Mouse (Mus musculus) thymus, adult 2 months (tissue): ENCODE measurements around the gene Klhdc8a. TPM values are rescaled to one million over a fixed set of nuclear protein-coding genes. Genes with fewer than 3 reads are reported as not detected.
A peak's percentile ranks its signal among the peaks of the same experiment; 100 is the strongest.

ENCODE experiments used
- DNase-seq: peaks from one replicate; pipeline ENCODE4 v3.0.0; 2021
- H3K27ac ChIP-seq: fragments of 200-500 bp; 2 replicates; pipeline ENCODE4 v1.5.1; 2012; ENCODE audit warnings: low read length, control low read depth; ENCODE audit not compliant: control insufficient read depth, insufficient read depth
- H3K27me3 ChIP-seq: fragments of 200-500 bp; 2 replicates; pipeline ENCODE4 v1.6.1; 2012; ENCODE audit warnings: mild to moderate bottlenecking, low read length, moderate library complexity, mixed read lengths; ENCODE audit not compliant: control insufficient read depth, insufficient read depth
- H3K36me3 ChIP-seq: fragments of 200-500 bp; 2 replicates; pipeline ENCODE4 v1.6.1; 2012; ENCODE audit warnings: mild to moderate bottlenecking, low read length, moderate library complexity; ENCODE audit not compliant: control insufficient read depth, insufficient read depth
- H3K4me1 ChIP-seq: fragments of 200-500 bp; replicated peaks from 2 replicates; pipeline ENCODE4 v1.6.1; 2012; ENCODE audit warnings: low read length; ENCODE audit not compliant: control insufficient read depth, insufficient read depth
- H3K4me3 ChIP-seq: fragments of 200-500 bp; 2 replicates; pipeline ENCODE4 v1.5.1; 2012; ENCODE audit warnings: mild to moderate bottlenecking, low read length, control low read depth, moderate library complexity; ENCODE audit not compliant: control insufficient read depth, insufficient read depth
- CTCF ChIP-seq: fragments of 200-500 bp; IDR thresholded peaks from 2 replicates; pipeline ENCODE4 v1.5.1; 2012; ENCODE audit warnings: mild to moderate bottlenecking, control low read depth, low read length, moderate library complexity, borderline replicate concordance; ENCODE audit not compliant: control insufficient read depth, poor library complexity, insufficient read depth; ENCODE audit errors: extremely low read depth
- POLR2A ChIP-seq: fragments of 200-500 bp; IDR thresholded peaks from 2 replicates; pipeline ENCODE4 v1.6.1; 2012; ENCODE audit warnings: mild to moderate bottlenecking, low read length, control low read depth, moderate library complexity; ENCODE audit not compliant: control insufficient read depth, poor library complexity, insufficient read depth; ENCODE audit errors: extremely low read depth
- WGBS: fragments of 180-500 bp; shearing (Covaris S2); methylation state at CpG from one replicate; pipeline ENCODE4 v1.1.7; 2018; 5-methylcytosine and 5-hydroxymethylcytosine counted together
- polyA plus RNA-seq: library from polyadenylated mRNA; depleted of rRNA; stranded (reverse); fragments of >200 nt; gene quantifications from 2 replicates; pipeline ENCODE4 v1.2.3, GENCODE M21; 2012; rRNA removed

The Klhdc8a gene
- polyA plus RNA-seq, 1 experiment = 6.6 TPM

DNA sequence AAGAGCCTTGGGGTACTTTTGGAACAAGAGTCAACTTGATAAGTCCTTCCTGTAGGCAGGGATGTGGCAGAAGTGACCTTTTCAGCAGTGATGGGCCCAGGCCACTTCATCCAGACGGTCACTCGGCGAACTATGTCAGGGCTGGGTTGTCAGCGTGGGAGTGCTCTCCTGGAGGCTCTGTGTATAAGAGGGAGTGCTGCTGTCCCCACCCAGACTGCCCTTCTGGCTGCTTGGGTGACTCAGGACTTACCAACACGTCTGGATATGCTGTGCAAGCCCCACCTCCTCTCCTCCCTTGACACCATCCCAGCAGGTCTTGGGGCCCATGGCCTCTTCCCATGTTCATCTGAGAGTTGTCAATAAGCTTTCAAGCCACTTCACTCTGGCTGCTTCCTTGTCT lies 55.0 kb downstream of the Klhdc8a start:
- Histone ChIP-seq H3K4me3 (no peak overlapping the region), H3K27ac (no peak overlapping the region), H3K4me1 (no peaks in the 10 kb centered on the region), H3K27me3 (no peaks in the 10 kb centered on the region), H3K36me3 (no peaks in the 10 kb centered on the region)
- 79% methylated on average over 5 of the region's 5 CpGs for WGBS
- no peak for DNase-seq
- TF ChIP-seq CTCF (no peak), POLR2A (no peak)

DNA sequence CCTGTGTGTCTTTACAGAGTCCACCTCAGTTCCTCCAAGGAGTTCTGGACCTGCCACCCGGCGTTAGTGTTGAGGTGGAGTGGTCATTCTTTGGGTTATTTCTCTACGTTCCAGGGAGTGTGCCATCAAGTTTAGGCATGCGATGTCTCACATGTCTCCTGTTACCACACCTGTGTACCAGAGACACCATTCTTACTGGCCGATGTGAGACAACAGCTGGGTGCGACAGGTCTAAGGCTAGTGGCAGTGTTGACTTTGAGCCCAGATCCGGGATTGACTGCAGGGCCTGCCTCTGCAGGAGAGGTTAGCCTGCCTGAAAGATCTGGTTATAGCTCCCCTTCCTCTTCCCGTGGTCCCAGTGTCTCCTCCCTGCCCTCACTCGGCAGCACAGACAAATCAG lies 55.8 kb downstream of the Klhdc8a start:
- Histone ChIP-seq H3K4me3 (no peak overlapping the region), H3K4me1 (no peaks in the 10 kb centered on the region), H3K27me3 (no peaks in the 10 kb centered on the region), H3K27ac (no peak overlapping the region), H3K36me3 (no peaks in the 10 kb centered on the region)
- no peak for DNase-seq
- WGBS = 94% methylated on average over 9 of the region's 9 CpGs
- TF ChIP-seq POLR2A = no peak
- TF ChIP-seq CTCF = no peak

DNA sequence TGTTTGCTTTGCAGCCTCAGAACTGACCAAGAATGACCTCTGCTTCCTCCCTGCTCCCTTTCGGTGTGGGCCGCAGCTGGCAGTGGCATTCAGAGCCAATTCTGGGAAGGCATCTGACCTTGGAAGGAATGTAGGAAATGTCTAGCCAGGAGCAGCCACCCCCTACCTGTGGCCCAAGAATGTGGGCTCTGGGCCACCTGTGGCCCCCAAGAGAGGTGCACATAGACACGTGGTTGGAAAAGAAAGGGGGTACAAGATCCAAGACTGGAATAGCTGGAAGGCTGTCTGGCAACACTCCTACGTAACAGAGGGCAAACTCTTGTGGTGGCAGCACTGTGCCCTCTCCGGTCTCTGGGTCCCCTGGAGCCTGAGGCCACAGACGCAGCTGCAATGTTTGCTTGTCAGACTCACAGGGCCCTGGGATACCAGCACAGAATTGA lies 56.8 kb downstream of the Klhdc8a start:
- no peak overlapping the region for H3K4me3 ChIP-seq
- H3K4me1 ChIP-seq = no peaks in the 10 kb centered on the region
- no peaks in the 10 kb centered on the region for H3K27me3 ChIP-seq
- TF ChIP-seq CTCF = no peak
- no peak for TF ChIP-seq POLR2A
- WGBS = 92% methylated on average over 6 of the region's 6 CpGs
- H3K36me3 ChIP-seq = no peaks in the 10 kb centered on the region
- no peak for DNase-seq
- no peak overlapping the region for H3K27ac ChIP-seq

DNA sequence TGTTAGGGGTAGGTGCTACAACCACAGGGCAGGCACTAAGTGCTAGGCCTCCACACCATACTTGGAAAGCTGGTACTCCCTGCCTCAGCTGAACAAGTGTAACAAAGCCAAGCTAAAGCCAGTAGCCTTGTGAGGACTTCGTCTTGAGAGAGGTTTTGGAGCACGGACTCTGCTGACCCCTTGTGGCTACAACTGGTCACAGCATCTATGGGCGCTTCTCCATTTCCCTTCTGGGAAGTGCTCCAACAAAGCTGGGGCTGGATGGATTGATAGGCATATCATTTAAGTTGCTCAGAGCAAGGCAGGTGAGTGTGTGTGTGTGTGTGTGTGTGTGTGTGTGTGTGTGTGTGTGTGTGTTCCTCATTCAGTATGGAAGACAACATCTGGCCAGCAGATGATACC lies 57.4 kb downstream of the Klhdc8a start:
- peak; percentile 77 for DNase-seq
- Histone ChIP-seq H3K4me3 (no peak overlapping the region), H3K4me1 (no peaks in the 10 kb centered on the region), H3K27ac (no peak overlapping the region), H3K27me3 (no peaks in the 10 kb centered on the region), H3K36me3 (no peaks in the 10 kb centered on the region)
- no peak for TF ChIP-seq POLR2A
- TF ChIP-seq CTCF = peak; percentile 80; the same call in 1 of the 2 replicates
- WGBS = 3% methylated on average over 3 of the region's 3 CpGs

DNA sequence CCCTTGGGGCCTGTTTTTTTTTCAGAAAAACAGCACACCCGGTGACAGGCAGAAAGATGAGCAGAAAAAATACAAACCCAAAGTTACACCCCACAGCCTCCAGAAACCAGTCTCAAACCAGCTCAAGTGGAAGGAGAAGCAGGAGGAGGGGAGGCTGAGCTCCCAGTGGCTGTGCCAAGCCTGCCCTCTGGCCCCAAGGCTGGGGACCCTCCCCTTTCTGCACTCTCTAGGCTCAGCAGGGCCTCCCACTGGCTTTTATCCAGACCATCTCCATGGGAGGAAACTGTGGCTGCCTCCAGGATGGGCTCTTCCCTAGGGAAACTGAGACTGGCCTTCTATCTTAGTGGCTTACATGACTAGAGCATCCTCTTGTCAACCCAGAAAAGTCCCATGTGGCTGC lies 58.4 kb downstream of the Klhdc8a start:
- Histone ChIP-seq H3K4me1 (no peaks in the 10 kb centered on the region), H3K27me3 (no peaks in the 10 kb centered on the region), H3K4me3 (no peak overlapping the region), H3K36me3 (no peaks in the 10 kb centered on the region), H3K27ac (no peak overlapping the region)
- 86% methylated on average over 1 of the region's 1 CpGs for WGBS
- DNase-seq = no peak
- no peak for TF ChIP-seq POLR2A
- TF ChIP-seq CTCF = no peak

Other genes with a start within 250 kb of the Klhdc8a start
- 5.6 and 5.8 TPM in 2 replicates for gene Mfsd4a, start 230.6 kb upstream of the Klhdc8a start, polyA plus RNA-seq
- gene Cdk18, start 158.9 kb upstream of the Klhdc8a start, polyA plus RNA-seq = 7.6 and 8.6 TPM in 2 replicates
- not detected in 2 replicates for gene Lemd1, start 107.2 kb upstream of the Klhdc8a start, polyA plus RNA-seq
- 0.03 TPM in 1 of 2 replicates, not detected in the other for gene AC124108.1, start 107.2 kb upstream of the Klhdc8a start, polyA plus RNA-seq
- gene Gm10188, start 68.9 kb upstream of the Klhdc8a start, polyA plus RNA-seq = not detected in 2 replicates
- gene Nuak2, start 17.5 kb downstream of the Klhdc8a start, polyA plus RNA-seq = 5.6 and 5.7 TPM in 2 replicates
- 4.1 and 5.3 TPM in 2 replicates for gene Tmcc2, start 92.7 kb downstream of the Klhdc8a start, polyA plus RNA-seq
- gene Dstyk, start 118.9 kb downstream of the Klhdc8a start, polyA plus RNA-seq = 6.3 and 6.8 TPM in 2 replicates
- 33.1 TPM in 2 replicates for gene Rbbp5, start 178.7 kb downstream of the Klhdc8a start, polyA plus RNA-seq
- gene Tmem81, start 207.6 kb downstream of the Klhdc8a start, polyA plus RNA-seq = 4.9 and 5.5 TPM in 2 replicates
- gene Cntn2, start 244.6 kb downstream of the Klhdc8a start, polyA plus RNA-seq = 0.80 and 0.91 TPM in 2 replicates